Mouse (Mus musculus): Measurements from ENCODE around the gene Abraxas2. TPM values are rescaled to one million over a fixed set of nuclear protein-coding genes. Genes with fewer than 3 reads are reported as not detected.

Gene Abraxas2
- polyA plus RNA-seq, 1 experiment from 2014 or later = 31.1 TPM

DNA sequence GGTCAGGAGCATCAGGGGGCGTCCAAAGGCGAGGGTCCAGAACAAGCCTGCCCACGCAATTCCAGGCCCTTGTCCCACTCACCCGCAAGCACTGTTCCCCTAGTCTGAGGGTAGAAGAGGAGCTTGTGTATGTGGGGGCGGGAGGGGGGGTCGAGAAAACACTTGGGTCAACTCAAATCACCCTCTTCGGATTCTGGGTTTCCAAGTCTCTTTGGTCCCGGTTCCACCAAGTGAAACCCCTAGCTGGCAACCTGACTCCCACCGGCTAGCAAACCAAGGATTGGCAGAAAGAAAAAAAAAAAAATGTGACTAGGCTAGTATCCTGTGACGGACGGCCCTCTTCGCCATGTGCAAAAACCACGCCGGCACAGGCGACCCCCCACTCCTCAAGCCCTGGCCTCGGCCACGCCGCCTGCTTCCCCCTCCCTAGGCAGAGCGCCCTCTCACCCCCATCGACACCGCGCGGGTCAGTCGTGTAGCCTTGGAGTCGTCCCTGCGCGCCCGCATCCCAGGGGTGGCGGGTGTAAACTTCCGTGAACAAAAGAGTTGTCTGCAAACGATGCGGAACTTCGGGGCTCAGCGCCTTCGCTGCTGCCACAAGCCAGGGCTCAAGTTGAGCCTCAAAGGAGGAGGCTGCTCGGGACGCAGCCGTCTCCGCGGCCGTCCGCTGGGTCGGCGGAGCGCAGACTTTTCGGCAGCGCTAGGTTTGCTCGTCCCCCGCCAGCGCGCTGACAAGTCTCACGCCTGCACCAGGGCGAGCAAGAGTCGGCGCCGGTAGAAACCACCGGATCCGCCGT, 46.2 kb upstream of the Abraxas2 start:
- H3K9me3 ChIP-seq (replicated peaks; ENCODE audit: low read length) = no peaks in the 10 kb centered on the region
- ATAC-seq (replicated peaks; ENCODE audit: low FRiP score, low read depth) (peak; percentile 37), DNase-seq (ENCODE audit: low spot score) (peak; percentile 50)
- H3K27ac ChIP-seq = peak overlapping the region; percentile 95
- no peak for TF ChIP-seq CTCF (IDR thresholded peaks at IDR 0.05; ENCODE audit: low read depth)
- WGBS = under 1% methylated on average over 59 of the region's 59 CpGs
- H3K9ac ChIP-seq (ENCODE audit: low read depth, low read length) = peak overlapping the region; percentile 87
- no peaks in the 10 kb centered on the region for H3K27me3 ChIP-seq (ENCODE audit: insufficient read depth, low read length)
- peak overlapping the region; percentile 68 for H3K4me3 ChIP-seq (replicated peaks; ENCODE audit: low read depth, low read length)
- no peaks in the 10 kb centered on the region for H3K36me3 ChIP-seq (ENCODE audit: insufficient read depth, low read length)
- H3K4me2 ChIP-seq (ENCODE audit: low read length) = peak overlapping the region; percentile 92
- H3K4me1 ChIP-seq (replicated peaks; ENCODE audit: insufficient read depth, low read length) = peaks cover 34% of the 10 kb centered on the region

DNA sequence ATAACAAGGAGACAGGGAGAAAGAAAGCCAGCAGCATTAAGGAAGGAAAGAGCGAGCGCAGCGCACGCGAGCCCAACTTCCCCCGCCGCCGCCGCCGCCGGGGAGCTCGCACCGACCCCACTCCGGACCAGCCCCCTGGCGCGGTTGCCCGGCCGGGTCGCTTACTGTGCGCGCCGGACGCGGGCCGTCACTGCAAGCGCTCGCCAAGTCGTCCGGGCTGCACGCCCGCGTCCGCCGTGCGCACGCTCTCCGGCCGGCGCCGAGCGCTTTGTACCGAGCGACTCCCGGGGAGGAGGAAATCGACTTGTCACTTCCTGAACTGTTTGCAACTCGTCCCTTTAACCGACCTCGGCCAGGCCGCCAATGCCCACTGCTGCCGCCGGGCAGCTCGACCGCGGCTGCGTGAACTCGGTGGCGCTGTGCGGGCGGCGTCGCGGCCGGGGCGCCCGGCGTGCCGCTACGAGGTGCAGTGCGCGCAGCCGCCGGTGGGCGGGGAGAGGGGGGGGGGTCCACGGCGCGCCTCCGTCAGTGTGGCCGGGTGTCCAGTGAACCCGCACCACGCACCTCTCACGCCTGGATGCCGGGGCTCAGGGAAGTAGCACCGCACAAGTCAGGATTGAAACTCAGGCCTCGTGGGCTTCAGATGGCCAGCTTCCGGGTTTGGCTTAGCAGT, 45.5 kb upstream of the Abraxas2 start, which contains the start of gene Fam53b:
TSS of gene Fam53b (minus strand) at position 471 of the 673 bp plus-strand sequence.
- Histone ChIP-seq H3K36me3 (ENCODE audit: insufficient read depth, low read length) (no peaks in the 10 kb centered on the region), H3K4me3 (replicated peaks; ENCODE audit: low read depth, low read length) (peak within 1 kb of the TSS; percentile 68), H3K27ac (peak within 1 kb of the TSS; percentile 95), H3K4me1 (replicated peaks; ENCODE audit: insufficient read depth, low read length) (peaks cover 32% of the 10 kb centered on the region), H3K4me2 (ENCODE audit: low read length) (peak within 1 kb of the TSS; percentile 92), H3K27me3 (ENCODE audit: insufficient read depth, low read length) (no peaks in the 10 kb centered on the region), H3K9ac (ENCODE audit: low read depth, low read length) (peak within 1 kb of the TSS; percentile 87), H3K9me3 (replicated peaks; ENCODE audit: low read length) (no peaks in the 10 kb centered on the region)
- under 1% methylated on average over 78 of the region's 85 CpGs for WGBS
- peak; percentile 76 for DNase-seq (ENCODE audit: low spot score)
- ATAC-seq (replicated peaks; ENCODE audit: low FRiP score, low read depth) = peak; percentile 61
- no peak; the same call in 1 of the 2 replicates for TF ChIP-seq CTCF (IDR thresholded peaks at IDR 0.05; ENCODE audit: low read depth)

DNA sequence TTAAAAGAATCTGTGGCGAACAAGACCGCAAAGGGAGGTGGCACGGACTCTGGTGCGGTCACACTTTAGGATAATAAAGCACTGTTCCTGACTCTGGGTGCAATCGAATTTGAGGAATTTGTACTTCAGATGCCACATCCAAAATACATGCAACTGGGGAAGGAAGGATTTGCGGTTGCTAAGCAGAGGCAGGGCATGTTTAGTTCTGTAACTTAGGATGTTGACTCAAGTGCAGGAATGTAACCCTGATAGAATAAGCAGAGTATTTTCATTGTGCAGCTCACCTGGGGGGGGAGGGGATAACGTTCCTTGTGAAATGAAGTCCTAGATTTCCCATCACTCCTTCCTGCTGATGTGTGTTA, 45.0 kb upstream of the Abraxas2 start:
- Histone ChIP-seq H3K4me3 (replicated peaks; ENCODE audit: low read depth, low read length) (peak overlapping the region; percentile 68), H3K4me1 (replicated peaks; ENCODE audit: insufficient read depth, low read length) (peaks cover 27% of the 10 kb centered on the region), H3K9me3 (replicated peaks; ENCODE audit: low read length) (no peaks in the 10 kb centered on the region), H3K4me2 (ENCODE audit: low read length) (peak overlapping the region; percentile 92), H3K9ac (ENCODE audit: low read depth, low read length) (peak overlapping the region; percentile 87), H3K27ac (peak overlapping the region; percentile 95), H3K27me3 (ENCODE audit: insufficient read depth, low read length) (no peaks in the 10 kb centered on the region), H3K36me3 (ENCODE audit: insufficient read depth, low read length) (no peaks in the 10 kb centered on the region)
- no peak for TF ChIP-seq CTCF (IDR thresholded peaks at IDR 0.05; ENCODE audit: low read depth)
- ATAC-seq (replicated peaks; ENCODE audit: low FRiP score, low read depth) = 0 out of 2 replicates have a peak, but pooled peaks have one; percentile 12
- 1% methylated on average over 7 of the region's 7 CpGs for WGBS
- no peak for DNase-seq (ENCODE audit: low spot score)

DNA sequence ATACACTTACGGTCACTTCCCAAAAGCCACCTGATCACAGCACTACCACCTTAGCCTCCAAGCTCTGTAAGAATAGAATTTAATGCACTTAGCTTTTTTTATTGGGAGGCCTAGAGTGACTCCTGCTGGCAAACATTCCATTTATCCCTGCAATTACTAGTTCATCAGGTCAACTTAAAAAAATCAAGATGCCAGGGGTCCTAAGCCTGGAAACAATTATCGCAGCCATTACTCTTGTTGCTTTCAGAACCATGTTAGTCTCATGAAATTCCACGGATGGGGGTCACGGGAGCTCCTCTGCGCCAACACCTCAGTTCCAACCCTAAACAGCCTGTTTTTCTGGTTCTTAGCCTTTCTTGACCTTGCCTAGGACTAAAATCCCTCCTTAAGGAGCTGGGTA, 43.9 kb upstream of the Abraxas2 start:
- H3K27ac ChIP-seq = no peak overlapping the region
- DNase-seq (ENCODE audit: low spot score) (no peak), ATAC-seq (replicated peaks; ENCODE audit: low FRiP score, low read depth) (no peak)
- 75% methylated on average over 5 of the region's 5 CpGs for WGBS
- H3K9ac ChIP-seq (ENCODE audit: low read depth, low read length) = no peak overlapping the region
- H3K9me3 ChIP-seq (replicated peaks; ENCODE audit: low read length) = no peaks in the 10 kb centered on the region
- H3K36me3 ChIP-seq (ENCODE audit: insufficient read depth, low read length) = no peaks in the 10 kb centered on the region
- H3K4me2 ChIP-seq (ENCODE audit: low read length) = no peak overlapping the region
- no peak overlapping the region for H3K4me3 ChIP-seq (replicated peaks; ENCODE audit: low read depth, low read length)
- peak; percentile 52 for TF ChIP-seq CTCF (IDR thresholded peaks at IDR 0.05; ENCODE audit: low read depth)
- H3K27me3 ChIP-seq (ENCODE audit: insufficient read depth, low read length) = no peaks in the 10 kb centered on the region
- H3K4me1 ChIP-seq (replicated peaks; ENCODE audit: insufficient read depth, low read length) = peaks cover 16% of the 10 kb centered on the region

DNA sequence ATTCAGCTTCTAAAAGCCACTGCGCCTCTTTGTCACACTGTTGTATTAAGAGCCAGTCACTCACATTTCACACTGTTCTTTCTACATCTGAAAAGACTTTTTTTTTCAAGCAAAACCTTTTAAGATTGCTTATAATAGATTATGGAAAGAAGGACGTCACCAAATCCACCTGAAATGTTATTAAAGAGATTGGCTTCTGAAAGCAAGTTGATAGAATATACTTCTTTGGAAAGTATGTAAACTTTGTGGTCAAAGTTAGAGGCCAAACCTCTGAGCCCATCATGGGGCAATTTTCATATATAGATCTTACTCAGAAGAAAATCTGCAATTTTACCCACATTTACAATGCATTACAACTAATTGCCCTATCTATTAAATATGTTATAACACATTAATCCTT, 42.5 kb upstream of the Abraxas2 start:
- Histone ChIP-seq H3K4me3 (replicated peaks; ENCODE audit: low read depth, low read length) (no peak overlapping the region), H3K4me2 (ENCODE audit: low read length) (no peak overlapping the region), H3K9me3 (replicated peaks; ENCODE audit: low read length) (no peaks in the 10 kb centered on the region), H3K36me3 (ENCODE audit: insufficient read depth, low read length) (no peaks in the 10 kb centered on the region), H3K27ac (no peak overlapping the region), H3K27me3 (ENCODE audit: insufficient read depth, low read length) (no peaks in the 10 kb centered on the region), H3K4me1 (replicated peaks; ENCODE audit: insufficient read depth, low read length) (peaks cover 2% of the 10 kb centered on the region; the same call in 1 of the 2 replicates), H3K9ac (ENCODE audit: low read depth, low read length) (no peak overlapping the region)
- TF ChIP-seq CTCF (IDR thresholded peaks at IDR 0.05; ENCODE audit: low read depth) = no peak
- ATAC-seq (replicated peaks; ENCODE audit: low FRiP score, low read depth) (no peak), DNase-seq (ENCODE audit: low spot score) (no peak)
- 92% methylated on average over 2 of the region's 2 CpGs for WGBS

DNA sequence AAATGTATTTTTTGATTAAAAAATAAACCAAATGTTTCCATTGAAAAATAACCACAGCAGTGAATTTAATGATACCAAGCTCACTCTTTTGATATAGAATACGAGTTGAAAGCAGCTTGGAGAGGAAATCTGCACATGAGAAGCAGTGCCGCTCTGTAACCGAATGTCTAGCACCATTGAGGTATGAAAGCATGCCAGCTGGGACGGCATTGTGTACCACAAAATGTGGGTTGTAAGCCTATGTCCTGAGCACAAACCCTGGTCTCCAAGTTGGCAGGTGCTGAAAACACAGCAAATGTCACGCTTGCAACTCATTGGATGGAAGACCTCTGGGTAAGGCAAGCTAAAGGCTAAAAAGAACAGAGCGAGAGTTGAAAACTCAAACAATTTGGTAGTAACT, 42.0 kb upstream of the Abraxas2 start:
- DNase-seq (ENCODE audit: low spot score) (no peak), ATAC-seq (replicated peaks; ENCODE audit: low FRiP score, low read depth) (no peak)
- WGBS = 96% methylated on average over 6 of the region's 6 CpGs
- no peaks in the 10 kb centered on the region for H3K36me3 ChIP-seq (ENCODE audit: insufficient read depth, low read length)
- H3K27me3 ChIP-seq (ENCODE audit: insufficient read depth, low read length) = no peaks in the 10 kb centered on the region
- no peak overlapping the region for H3K9ac ChIP-seq (ENCODE audit: low read depth, low read length)
- H3K9me3 ChIP-seq (replicated peaks; ENCODE audit: low read length) = no peaks in the 10 kb centered on the region
- no peak overlapping the region for H3K4me2 ChIP-seq (ENCODE audit: low read length)
- no peak overlapping the region for H3K27ac ChIP-seq
- H3K4me3 ChIP-seq (replicated peaks; ENCODE audit: low read depth, low read length) = no peak overlapping the region
- H3K4me1 ChIP-seq (replicated peaks; ENCODE audit: insufficient read depth, low read length) = no peaks in the 10 kb centered on the region
- no peak for TF ChIP-seq CTCF (IDR thresholded peaks at IDR 0.05; ENCODE audit: low read depth)
